Mouse (Mus musculus): ENCODE measurements around the gene Rdh16. TPM values are rescaled to one million over a fixed set of nuclear protein-coding genes. Genes with fewer than 3 reads are reported as not detected.
"Not testable (repeated sequence)": the region's sequence is repeated elsewhere in the genome, so short reads cannot be mapped to it uniquely, and the experiment has no call there.

Rdh16 gene
- polyA plus RNA-seq, 1 experiment: 0.19 TPM

GRCm38 (mm10) chr10:127759181-127760110 lies 41.5 kb upstream of the Rdh16 start, which contains the start of the genes Rdh1 and Rdh16f1:
Gene Rdh1 (plus strand): TSS chr10:127759721.
Gene Rdh16f1 (plus strand): TSS chr10:127759787.
- TF ChIP-seq POLR2A (IDR thresholded peaks at IDR 0.05; ENCODE audit: insufficient read depth, low read length): no peak
- no peak for TF ChIP-seq EP300 (IDR thresholded peaks at IDR 0.05; ENCODE audit: insufficient read depth, low read depth, low read length)
- no peak for TF ChIP-seq CTCF (IDR thresholded peaks at IDR 0.05; ENCODE audit: low read depth, low read length)
- H3K9me3 ChIP-seq (replicated peaks; ENCODE audit: control insufficient read depth, insufficient read depth, low read length, poor library complexity, severe bottlenecking): no peaks in the 10 kb centered on the region
- 0 out of 2 replicates have a peak, but pooled peaks cover 2% of the 10 kb centered on the region for H3K27me3 ChIP-seq (ENCODE audit: control insufficient read depth, insufficient read depth, low read length, poor library complexity, severe bottlenecking)
- no peak within 1 kb of the TSS for H3K4me3 ChIP-seq (ENCODE audit: low read depth, low read length)
- no peak within 1 kb of the TSS for H3K27ac ChIP-seq (ENCODE audit: insufficient read depth, low read length)
- H3K36me3 ChIP-seq (ENCODE audit: control insufficient read depth, insufficient read depth, low read length, poor library complexity, severe bottlenecking): no peaks in the 10 kb centered on the region
- H3K9ac ChIP-seq (ENCODE audit: low read depth, poor library complexity, severe bottlenecking): no peak within 1 kb of the TSS
- peaks cover 5% of the 10 kb centered on the region for H3K4me1 ChIP-seq (ENCODE audit: control insufficient read depth, insufficient read depth, low read length)

GRCm38 (mm10) chr10:127762926-127763325 lies 38.0 kb upstream of the Rdh16 start:
- H3K27me3 ChIP-seq (ENCODE audit: control insufficient read depth, insufficient read depth, low read length, poor library complexity, severe bottlenecking); H3K9ac ChIP-seq (ENCODE audit: low read depth, poor library complexity, severe bottlenecking); H3K36me3 ChIP-seq (ENCODE audit: control insufficient read depth, insufficient read depth, low read length, poor library complexity, severe bottlenecking); H3K4me1 ChIP-seq (ENCODE audit: control insufficient read depth, insufficient read depth, low read length); H3K27ac ChIP-seq (ENCODE audit: insufficient read depth, low read length); H3K4me3 ChIP-seq (ENCODE audit: low read depth, low read length); H3K9me3 ChIP-seq (replicated peaks; ENCODE audit: control insufficient read depth, insufficient read depth, low read length, poor library complexity, severe bottlenecking): not testable (repeated sequence)

GRCm38 (mm10) chr10:127763914-127764680 lies 36.9 kb upstream of the Rdh16 start:
- H3K9me3 ChIP-seq (replicated peaks; ENCODE audit: control insufficient read depth, insufficient read depth, low read length, poor library complexity, severe bottlenecking): no peaks in the 10 kb centered on the region
- no peak overlapping the region for H3K27ac ChIP-seq (ENCODE audit: insufficient read depth, low read length)

GRCm38 (mm10) chr10:127766564-127766963 lies 34.4 kb upstream of the Rdh16 start:
- Histone ChIP-seq H3K27ac (ENCODE audit: insufficient read depth, low read length) (no peak overlapping the region), H3K9me3 (replicated peaks; ENCODE audit: control insufficient read depth, insufficient read depth, low read length, poor library complexity, severe bottlenecking) (no peaks in the 10 kb centered on the region), H3K9ac (ENCODE audit: low read depth, poor library complexity, severe bottlenecking) (no peak overlapping the region), H3K27me3 (ENCODE audit: control insufficient read depth, insufficient read depth, low read length, poor library complexity, severe bottlenecking) (no peaks in the 10 kb centered on the region), H3K4me3 (ENCODE audit: low read depth, low read length) (no peak overlapping the region), H3K36me3 (ENCODE audit: control insufficient read depth, insufficient read depth, low read length, poor library complexity, severe bottlenecking) (no peaks in the 10 kb centered on the region), H3K4me1 (ENCODE audit: control insufficient read depth, insufficient read depth, low read length) (no peaks in the 10 kb centered on the region)
- TF ChIP-seq POLR2A (IDR thresholded peaks at IDR 0.05; ENCODE audit: insufficient read depth, low read length) (no peak), CTCF (IDR thresholded peaks at IDR 0.05; ENCODE audit: low read depth, low read length) (no peak), EP300 (IDR thresholded peaks at IDR 0.05; ENCODE audit: insufficient read depth, low read depth, low read length) (no peak)

More at GRCm38 (mm10) chr10:127763914-127764680, 36.9 kb upstream of the Rdh16 start:
- H3K36me3 ChIP-seq (ENCODE audit: control insufficient read depth, insufficient read depth, low read length, poor library complexity, severe bottlenecking): no peaks in the 10 kb centered on the region
- no peaks in the 10 kb centered on the region for H3K4me1 ChIP-seq (ENCODE audit: control insufficient read depth, insufficient read depth, low read length)
- no peak for TF ChIP-seq CTCF (IDR thresholded peaks at IDR 0.05; ENCODE audit: low read depth, low read length)
- TF ChIP-seq POLR2A (IDR thresholded peaks at IDR 0.05; ENCODE audit: insufficient read depth, low read length): no peak
- no peak for TF ChIP-seq EP300 (IDR thresholded peaks at IDR 0.05; ENCODE audit: insufficient read depth, low read depth, low read length)
- H3K9ac ChIP-seq (ENCODE audit: low read depth, poor library complexity, severe bottlenecking): no peak overlapping the region
- no peaks in the 10 kb centered on the region for H3K27me3 ChIP-seq (ENCODE audit: control insufficient read depth, insufficient read depth, low read length, poor library complexity, severe bottlenecking)
- no peak overlapping the region for H3K4me3 ChIP-seq (ENCODE audit: low read depth, low read length)

GRCm38 (mm10) chr10:127776011-127776410 lies 24.9 kb upstream of the Rdh16 start, which contains the start of gene Rdh9:
Gene Rdh9 (plus strand): TSS chr10:127776386.
- Histone ChIP-seq H3K9ac (ENCODE audit: low read depth, poor library complexity, severe bottlenecking) (no peak within 1 kb of the TSS), H3K9me3 (replicated peaks; ENCODE audit: control insufficient read depth, insufficient read depth, low read length, poor library complexity, severe bottlenecking) (no peaks in the 10 kb centered on the region), H3K4me3 (ENCODE audit: low read depth, low read length) (no peak within 1 kb of the TSS), H3K27me3 (ENCODE audit: control insufficient read depth, insufficient read depth, low read length, poor library complexity, severe bottlenecking) (no peaks in the 10 kb centered on the region), H3K27ac (ENCODE audit: insufficient read depth, low read length) (no peak within 1 kb of the TSS), H3K4me1 (ENCODE audit: control insufficient read depth, insufficient read depth, low read length) (no peaks in the 10 kb centered on the region), H3K36me3 (ENCODE audit: control insufficient read depth, insufficient read depth, low read length, poor library complexity, severe bottlenecking) (no peaks in the 10 kb centered on the region)
- TF ChIP-seq CTCF (IDR thresholded peaks at IDR 0.05; ENCODE audit: low read depth, low read length) (no peak), EP300 (IDR thresholded peaks at IDR 0.05; ENCODE audit: insufficient read depth, low read depth, low read length) (no peak), POLR2A (IDR thresholded peaks at IDR 0.05; ENCODE audit: insufficient read depth, low read length) (no peak)

GRCm38 (mm10) chr10:127782321-127782720 lies 18.6 kb upstream of the Rdh16 start:
- not testable (repeated sequence) for H3K36me3 ChIP-seq (ENCODE audit: control insufficient read depth, insufficient read depth, low read length, poor library complexity, severe bottlenecking); H3K4me1 ChIP-seq (ENCODE audit: control insufficient read depth, insufficient read depth, low read length); H3K27me3 ChIP-seq (ENCODE audit: control insufficient read depth, insufficient read depth, low read length, poor library complexity, severe bottlenecking); H3K4me3 ChIP-seq (ENCODE audit: low read depth, low read length); H3K9ac ChIP-seq (ENCODE audit: low read depth, poor library complexity, severe bottlenecking); H3K27ac ChIP-seq (ENCODE audit: insufficient read depth, low read length)
- H3K9me3 ChIP-seq (replicated peaks; ENCODE audit: control insufficient read depth, insufficient read depth, low read length, poor library complexity, severe bottlenecking): peaks cover 20% of the 10 kb centered on the region

GRCm38 (mm10) chr10:127785411-127785810 lies 15.5 kb upstream of the Rdh16 start:
- not testable (repeated sequence) for H3K36me3 ChIP-seq (ENCODE audit: control insufficient read depth, insufficient read depth, low read length, poor library complexity, severe bottlenecking); H3K4me1 ChIP-seq (ENCODE audit: control insufficient read depth, insufficient read depth, low read length); H3K9ac ChIP-seq (ENCODE audit: low read depth, poor library complexity, severe bottlenecking); H3K27me3 ChIP-seq (ENCODE audit: control insufficient read depth, insufficient read depth, low read length, poor library complexity, severe bottlenecking); H3K27ac ChIP-seq (ENCODE audit: insufficient read depth, low read length); H3K4me3 ChIP-seq (ENCODE audit: low read depth, low read length)
- H3K9me3 ChIP-seq (replicated peaks; ENCODE audit: control insufficient read depth, insufficient read depth, low read length, poor library complexity, severe bottlenecking): peaks cover 23% of the 10 kb centered on the region
